Comparison of ENCODE assay signal across 15 mouse cellular contexts in genomic region chr2:178313539-178313938, GRCm38 (mm10).
"Had no signal": no experiment of that assay in that cellular context is flagged by ENCODE, and none has a peak within 500 bp of the region (broad histone marks: within the 10 kb centered on the region; RNA-seq: fewer than 3 reads in every experiment).

No protein-coding gene starts in this region.

- DNase-seq: retina, postnatal 1 day; right cerebral cortex, adult 18-20 months; right cerebral cortex, postnatal 14 days; right cerebral cortex, postnatal 25 days; right cerebral cortex, postnatal 4 days; spleen, adult 18-20 months; thymus, adult 18-20 months; thymus, adult 2 months; thymus, postnatal 14 days; thymus, postnatal 25 days; thymus, postnatal 36 days; thymus, postnatal 4 days had no signal

- H3K9ac ChIP-seq: neural tube, embryonic 15.5 days; stomach, embryonic 15.5 days had no signal

- H3K27me3 ChIP-seq: neural tube, embryonic 15.5 days; stomach, embryonic 15.5 days had no signal

- H3K4me1 ChIP-seq: neural tube, embryonic 15.5 days; stomach, embryonic 15.5 days had no signal

- H3K27ac ChIP-seq: neural tube, embryonic 15.5 days; stomach, embryonic 15.5 days; stomach, postnatal 0 days had no signal

- H3K36me3 ChIP-seq: neural tube, embryonic 15.5 days; stomach, embryonic 15.5 days had no signal

- H3K4me3 ChIP-seq: neural tube, embryonic 15.5 days; stomach, embryonic 15.5 days had no signal
